Mouse (Mus musculus) cerebellum, adult 2 months (tissue): ENCODE measurements around the gene Ssu2.

Experiments used
- CTCF ChIP-seq: fragments of 200-500 bp; IDR thresholded peaks from 2 replicates; pipeline ENCODE4 v1.5.1; 2011; ENCODE audit warnings: low read depth, mild to moderate bottlenecking, control low read depth, low read length, moderate library complexity, borderline replicate concordance; ENCODE audit not compliant: insufficient read depth
- POLR2A ChIP-seq: fragments of 200-500 bp; IDR thresholded peaks from 2 replicates; pipeline ENCODE4 v1.6.1; 2011; ENCODE audit warnings: low read length, control low read depth, borderline replicate concordance; ENCODE audit not compliant: insufficient read depth

DNA sequence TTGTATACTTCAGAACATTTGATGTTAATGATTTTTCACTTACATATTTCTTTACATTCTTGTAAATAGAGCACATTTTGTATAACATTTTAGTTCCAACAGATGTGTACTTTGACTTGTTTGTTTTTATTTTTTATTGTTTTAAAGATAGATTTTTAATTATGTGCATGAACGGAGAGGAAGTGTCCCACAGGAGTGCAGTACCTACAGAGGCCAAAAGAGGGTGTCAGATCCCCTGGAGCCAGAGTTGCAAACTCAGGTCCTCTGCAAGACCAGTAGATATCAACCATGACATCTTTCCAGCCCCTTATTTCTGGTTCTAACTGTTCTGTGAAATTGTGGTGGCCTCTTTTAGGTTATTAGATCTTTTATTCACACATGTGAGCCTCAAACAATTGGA is 33.1 kb upstream of the Ssu2 start:
- TF ChIP-seq CTCF (no peak), POLR2A (no peak)
